Mouse (Mus musculus): ENCODE data around the gene Tom1l2. TPM values are rescaled to one million over a fixed set of nuclear protein-coding genes. Genes with fewer than 3 reads are reported as not detected.

Tom1l2 gene
- polyA plus RNA-seq, 1 experiment from 2014 or later: 28.7 TPM

GRCm38 (mm10) chr11:60240509-60240908, 112.2 kb downstream of the Tom1l2 start:
- H3K4me3 ChIP-seq: no peak overlapping the region
- H3K9ac ChIP-seq: no peak overlapping the region
- H3K9me3 ChIP-seq: no peaks in the 10 kb centered on the region
- WGBS: 85% methylated on average over 4 of the region's 4 CpGs
- H3K36me3 ChIP-seq: peaks cover 31% of the 10 kb centered on the region
- no peaks in the 10 kb centered on the region for H3K4me1 ChIP-seq
- H3K4me2 ChIP-seq (replicated peaks): no peak overlapping the region
- H3K27me3 ChIP-seq: no peaks in the 10 kb centered on the region
- no peak overlapping the region for H3K27ac ChIP-seq
- no peak for ATAC-seq (ENCODE audit: insufficient number of reproducible peaks, insufficient read depth, low FRiP score, low TSS enrichment)

GRCm38 (mm10) chr11:60235351-60235750, 117.4 kb downstream of the Tom1l2 start:
- ATAC-seq (ENCODE audit: insufficient number of reproducible peaks, insufficient read depth, low FRiP score, low TSS enrichment): no peak
- H3K9me3 ChIP-seq: no peaks in the 10 kb centered on the region
- H3K4me3 ChIP-seq: no peak overlapping the region
- no peak overlapping the region for H3K4me2 ChIP-seq (replicated peaks)
- H3K9ac ChIP-seq: no peak overlapping the region
- H3K4me1 ChIP-seq: 0 out of 2 replicates have a peak, but pooled peaks cover 3% of the 10 kb centered on the region
- 79% methylated on average over 5 of the region's 5 CpGs for WGBS
- H3K36me3 ChIP-seq: peaks cover 15% of the 10 kb centered on the region
- no peak overlapping the region for H3K27ac ChIP-seq
- H3K27me3 ChIP-seq: no peaks in the 10 kb centered on the region

GRCm38 (mm10) chr11:60233235-60233634, 119.5 kb downstream of the Tom1l2 start:
- Histone ChIP-seq H3K9me3 (no peaks in the 10 kb centered on the region), H3K27me3 (no peaks in the 10 kb centered on the region), H3K4me1 (0 out of 2 replicates have a peak, but pooled peaks cover 3% of the 10 kb centered on the region), H3K4me2 (replicated peaks) (no peak overlapping the region), H3K4me3 (no peak overlapping the region), H3K27ac (no peak overlapping the region), H3K36me3 (peaks cover 16% of the 10 kb centered on the region; the same call in 1 of the 2 replicates), H3K9ac (no peak overlapping the region)
- ATAC-seq (ENCODE audit: insufficient number of reproducible peaks, insufficient read depth, low FRiP score, low TSS enrichment): no peak
- 78% methylated on average over 8 of the region's 8 CpGs for WGBS

- Histone ChIP-seq H3K4me2 (replicated peaks) (no peak overlapping the region), H3K27me3 (no peaks in the 10 kb centered on the region), H3K4me1 (0 out of 2 replicates have a peak, but pooled peaks cover 3% of the 10 kb centered on the region), H3K27ac (no peak overlapping the region), H3K9ac (no peak overlapping the region), H3K9me3 (no peaks in the 10 kb centered on the region), H3K4me3 (no peak overlapping the region), H3K36me3 (peaks cover 18% of the 10 kb centered on the region; the same call in 1 of the 2 replicates)
- WGBS: 71% methylated on average over 14 of the region's 14 CpGs
- no peak for ATAC-seq (ENCODE audit: insufficient number of reproducible peaks, insufficient read depth, low FRiP score, low TSS enrichment)
These were observed 120.2 kb downstream of the Tom1l2 start for GRCm38 (mm10) chr11:60232441-60233058.

GRCm38 (mm10) chr11:60231951-60232350, 120.8 kb downstream of the Tom1l2 start:
- Histone ChIP-seq H3K27ac (no peak overlapping the region), H3K4me1 (0 out of 2 replicates have a peak, but pooled peaks cover 3% of the 10 kb centered on the region), H3K4me3 (no peak overlapping the region), H3K9ac (no peak overlapping the region), H3K9me3 (no peaks in the 10 kb centered on the region), H3K27me3 (no peaks in the 10 kb centered on the region), H3K4me2 (replicated peaks) (no peak overlapping the region), H3K36me3 (peaks cover 16% of the 10 kb centered on the region; the same call in 1 of the 2 replicates)
- no peak for ATAC-seq (ENCODE audit: insufficient number of reproducible peaks, insufficient read depth, low FRiP score, low TSS enrichment)
- whole genome bisulfite sequencing: 45% methylated on average over 4 of the region's 4 CpGs

- no peak overlapping the region for H3K9ac ChIP-seq
- no peak for ATAC-seq (ENCODE audit: insufficient number of reproducible peaks, insufficient read depth, low FRiP score, low TSS enrichment)
- 85% methylated on average over 3 of the region's 3 CpGs for WGBS
- H3K4me3 ChIP-seq: no peak overlapping the region
- no peak overlapping the region for H3K4me2 ChIP-seq (replicated peaks)
- H3K9me3 ChIP-seq: no peaks in the 10 kb centered on the region
- no peak overlapping the region for H3K27ac ChIP-seq
- no peaks in the 10 kb centered on the region for H3K27me3 ChIP-seq
- peaks cover 14% of the 10 kb centered on the region; the same call in 1 of the 2 replicates for H3K36me3 ChIP-seq
- H3K4me1 ChIP-seq: 0 out of 2 replicates have a peak, but pooled peaks cover 3% of the 10 kb centered on the region
These were observed 121.4 kb downstream of the Tom1l2 start for GRCm38 (mm10) chr11:60231326-60231725.

GRCm38 (mm10) chr11:60230512-60230911, 122.2 kb downstream of the Tom1l2 start:
- H3K4me2 ChIP-seq (replicated peaks): no peak overlapping the region
- H3K4me1 ChIP-seq: 0 out of 2 replicates have a peak, but pooled peaks cover 3% of the 10 kb centered on the region
- no peaks in the 10 kb centered on the region for H3K27me3 ChIP-seq
- ATAC-seq (ENCODE audit: insufficient number of reproducible peaks, insufficient read depth, low FRiP score, low TSS enrichment): no peak
- no peaks in the 10 kb centered on the region for H3K9me3 ChIP-seq
- H3K36me3 ChIP-seq: peaks cover 10% of the 10 kb centered on the region; the same call in 1 of the 2 replicates
- no peak overlapping the region for H3K4me3 ChIP-seq
- WGBS: 88% methylated on average over 7 of the region's 7 CpGs
- H3K9ac ChIP-seq: no peak overlapping the region
- H3K27ac ChIP-seq: no peak overlapping the region

GRCm38 (mm10) chr11:60229821-60230220, 122.9 kb downstream of the Tom1l2 start:
- H3K27me3 ChIP-seq: no peaks in the 10 kb centered on the region
- no peak for ATAC-seq (ENCODE audit: insufficient number of reproducible peaks, insufficient read depth, low FRiP score, low TSS enrichment)
- WGBS: 64% methylated on average over 13 of the region's 13 CpGs
- no peak overlapping the region for H3K9ac ChIP-seq
- no peak overlapping the region for H3K4me2 ChIP-seq (replicated peaks)
- H3K4me3 ChIP-seq: no peak overlapping the region
- 0 out of 2 replicates have a peak, but pooled peaks cover 3% of the 10 kb centered on the region for H3K4me1 ChIP-seq
- H3K9me3 ChIP-seq: no peaks in the 10 kb centered on the region
- H3K27ac ChIP-seq: no peak overlapping the region
- H3K36me3 ChIP-seq: peaks cover 10% of the 10 kb centered on the region; the same call in 1 of the 2 replicates

GRCm38 (mm10) chr11:60228525-60228924, 124.2 kb downstream of the Tom1l2 start:
- Histone ChIP-seq H3K4me1 (0 out of 2 replicates have a peak, but pooled peaks cover 3% of the 10 kb centered on the region), H3K27ac (no peak overlapping the region), H3K4me3 (no peak overlapping the region)

GRCm38 (mm10) chr11:60225874-60226273, 126.8 kb downstream of the Tom1l2 start:
- Histone ChIP-seq H3K4me2 (replicated peaks) (no peak overlapping the region), H3K27ac (no peak overlapping the region), H3K36me3 (peaks cover 10% of the 10 kb centered on the region; the same call in 1 of the 2 replicates), H3K4me1 (peaks cover 9% of the 10 kb centered on the region), H3K4me3 (no peak overlapping the region), H3K27me3 (no peaks in the 10 kb centered on the region), H3K9me3 (no peaks in the 10 kb centered on the region), H3K9ac (no peak overlapping the region)
- 71% methylated on average over 1 of the region's 1 CpGs for WGBS
- no peak for ATAC-seq (ENCODE audit: insufficient number of reproducible peaks, insufficient read depth, low FRiP score, low TSS enrichment)

More at GRCm38 (mm10) chr11:60228525-60228924, 124.2 kb downstream of the Tom1l2 start:
- H3K27me3 ChIP-seq: no peaks in the 10 kb centered on the region
- WGBS: 56% methylated on average over 3 of the region's 3 CpGs
- no peak overlapping the region for H3K4me2 ChIP-seq (replicated peaks)
- peaks cover 10% of the 10 kb centered on the region; the same call in 1 of the 2 replicates for H3K36me3 ChIP-seq
- no peak overlapping the region; the same call in 1 of the 2 replicates for H3K9ac ChIP-seq
- no peak for ATAC-seq (ENCODE audit: insufficient number of reproducible peaks, insufficient read depth, low FRiP score, low TSS enrichment)
- H3K9me3 ChIP-seq: no peaks in the 10 kb centered on the region

GRCm38 (mm10) chr11:60224676-60225075, 128.0 kb downstream of the Tom1l2 start:
- peaks cover 10% of the 10 kb centered on the region; the same call in 1 of the 2 replicates for H3K36me3 ChIP-seq
- 49% methylated on average over 4 of the region's 4 CpGs for WGBS

More at GRCm38 (mm10) chr11:60224676-60225075, 128.0 kb downstream of the Tom1l2 start:
- Histone ChIP-seq H3K9me3 (no peaks in the 10 kb centered on the region), H3K27me3 (no peaks in the 10 kb centered on the region), H3K9ac (no peak overlapping the region), H3K27ac (no peak overlapping the region; the same call in 1 of the 2 replicates), H3K4me1 (peaks cover 15% of the 10 kb centered on the region), H3K4me2 (replicated peaks) (no peak overlapping the region), H3K4me3 (no peak overlapping the region)
- ATAC-seq (ENCODE audit: insufficient number of reproducible peaks, insufficient read depth, low FRiP score, low TSS enrichment): no peak

Data from embryonic facial prominence, embryonic 12.5 days (tissue).